Mouse (Mus musculus): ENCODE measurements around the gene A630001G21Rik. TPM values are rescaled to one million over a fixed set of nuclear protein-coding genes. Genes with fewer than 3 reads are reported as not detected.
A peak's percentile ranks its signal among the peaks of the same experiment; 100 is the strongest.

A630001G21Rik gene
- polyA plus RNA-seq, 1 experiment from 2014 or later: 0.97 TPM

DNA sequence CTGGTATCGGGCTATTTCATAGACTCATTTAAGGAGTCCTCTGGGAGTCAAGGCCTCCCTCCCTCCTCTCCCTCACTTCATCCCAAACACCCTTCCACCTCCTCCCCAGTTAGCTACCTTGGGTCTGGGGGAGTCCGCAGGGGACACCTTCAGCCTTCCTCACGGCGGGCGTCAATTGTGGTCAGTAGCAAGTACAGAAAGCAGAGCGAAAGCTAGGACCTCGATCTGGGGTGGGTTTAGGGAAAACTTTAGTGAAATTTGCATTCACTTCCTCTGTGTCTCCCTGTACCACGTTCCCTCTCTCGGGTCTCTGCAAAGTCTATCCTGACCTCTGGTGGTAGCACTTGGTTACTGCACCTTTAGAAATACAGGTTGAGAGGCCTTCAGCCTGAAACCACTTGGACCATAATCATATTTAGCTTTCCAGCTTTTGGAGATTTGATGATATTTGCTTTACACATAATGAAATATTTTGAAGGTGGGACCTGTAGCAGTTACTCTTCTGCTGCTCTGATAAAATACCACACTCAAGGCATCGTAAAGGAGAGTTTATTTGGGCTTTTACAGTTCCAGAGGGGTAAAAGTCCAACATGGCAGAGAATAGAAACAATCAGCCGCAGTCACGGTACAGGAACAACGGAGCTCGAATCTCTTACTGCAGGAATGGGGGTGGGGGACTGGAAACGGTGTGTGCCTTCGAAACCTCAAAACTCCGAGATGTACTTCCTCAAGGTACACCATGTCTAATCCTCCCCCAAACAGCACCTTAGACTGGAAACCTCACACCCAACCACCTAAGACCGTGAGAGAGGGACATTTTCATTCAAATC lies 41.9 kb downstream of the A630001G21Rik start:
- H3K4me2 ChIP-seq (replicated peaks; ENCODE audit: low read depth, low read length): peak overlapping the region; percentile 39
- no peak overlapping the region for H3K9ac ChIP-seq (replicated peaks; ENCODE audit: low read depth, low read length)
- no peak for ATAC-seq (ENCODE audit: insufficient number of reproducible peaks, insufficient read depth, low FRiP score, low read depth)
- H3K27me3 ChIP-seq (ENCODE audit: control insufficient read depth, insufficient read depth, low read length): no peaks in the 10 kb centered on the region
- 37% methylated on average over 18 of the region's 18 CpGs for WGBS
- no peak overlapping the region for H3K4me3 ChIP-seq (ENCODE audit: low read depth, low read length)
- no peak overlapping the region for H3K27ac ChIP-seq (ENCODE audit: low read length)
- no peaks in the 10 kb centered on the region for H3K36me3 ChIP-seq (ENCODE audit: control insufficient read depth, insufficient read depth, low read length)
- no peaks in the 10 kb centered on the region for H3K4me1 ChIP-seq (ENCODE audit: control insufficient read depth, insufficient read depth, low read length)
- no peaks in the 10 kb centered on the region for H3K9me3 ChIP-seq (ENCODE audit: control insufficient read depth, low read depth, low read length)

DNA sequence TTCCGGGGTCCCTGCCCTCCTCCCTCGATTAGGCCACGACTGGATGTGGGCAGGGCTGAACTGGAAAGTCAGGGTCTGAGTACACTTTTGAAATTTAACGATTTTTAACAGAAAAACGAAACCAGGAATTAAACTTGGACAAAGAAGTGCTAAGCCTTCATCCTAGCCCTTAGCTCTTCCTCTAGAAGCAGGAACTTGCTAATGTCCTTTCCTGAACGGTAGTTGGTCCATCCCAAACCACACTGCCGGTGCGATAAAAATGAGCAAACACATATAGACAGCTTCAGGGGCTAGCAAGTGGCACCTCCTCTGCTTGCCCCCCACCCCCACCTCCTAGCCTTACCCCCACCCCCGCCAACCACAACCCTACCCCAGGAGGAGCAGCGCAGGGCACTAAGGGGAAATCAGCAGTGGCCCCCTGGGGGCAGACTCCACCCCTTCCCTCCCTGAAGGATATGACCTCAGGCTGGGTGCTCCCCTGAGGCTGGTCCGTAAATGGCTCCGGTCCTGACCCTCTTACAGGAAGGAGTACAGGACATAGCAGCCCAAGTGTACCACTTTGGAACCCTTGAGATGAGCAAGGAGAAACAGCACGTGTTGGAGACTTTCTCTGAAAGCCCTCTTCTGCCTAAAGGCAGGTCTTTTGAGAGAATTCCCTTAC lies 42.9 kb downstream of the A630001G21Rik start:
- Histone ChIP-seq H3K27me3 (ENCODE audit: control insufficient read depth, insufficient read depth, low read length) (no peaks in the 10 kb centered on the region), H3K36me3 (ENCODE audit: control insufficient read depth, insufficient read depth, low read length) (no peaks in the 10 kb centered on the region), H3K4me3 (ENCODE audit: low read depth, low read length) (no peak overlapping the region), H3K4me1 (ENCODE audit: control insufficient read depth, insufficient read depth, low read length) (no peaks in the 10 kb centered on the region), H3K4me2 (replicated peaks; ENCODE audit: low read depth, low read length) (no peak overlapping the region; the same call in 1 of the 2 replicates), H3K9ac (replicated peaks; ENCODE audit: low read depth, low read length) (no peak overlapping the region), H3K27ac (ENCODE audit: low read length) (no peak overlapping the region), H3K9me3 (ENCODE audit: control insufficient read depth, low read depth, low read length) (no peaks in the 10 kb centered on the region)
- ATAC-seq (ENCODE audit: insufficient number of reproducible peaks, insufficient read depth, low FRiP score, low read depth): no peak
- WGBS: 67% methylated on average over 13 of the region's 13 CpGs

DNA sequence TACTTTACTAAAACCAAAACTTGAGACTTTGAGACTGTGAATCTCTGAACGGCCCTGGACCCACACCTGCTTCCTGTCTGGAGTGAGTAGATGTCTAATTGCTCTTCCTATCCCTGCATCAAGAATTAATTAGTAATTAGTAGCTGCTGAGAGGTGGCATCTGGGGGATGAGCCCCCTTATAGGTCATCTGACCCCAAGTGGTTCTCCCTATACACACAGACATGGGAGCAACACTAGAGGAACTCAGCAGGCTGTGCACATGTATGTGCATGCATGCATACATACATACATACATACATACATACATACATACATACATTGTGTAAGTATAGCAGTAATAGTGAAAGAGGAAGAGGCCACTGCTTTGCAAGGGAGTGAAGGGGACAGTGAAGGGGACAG lies 43.9 kb downstream of the A630001G21Rik start:
- Histone ChIP-seq H3K9ac (replicated peaks; ENCODE audit: low read depth, low read length) (no peak overlapping the region), H3K27ac (ENCODE audit: low read length) (no peak overlapping the region), H3K4me3 (ENCODE audit: low read depth, low read length) (no peak overlapping the region), H3K9me3 (ENCODE audit: control insufficient read depth, low read depth, low read length) (no peaks in the 10 kb centered on the region), H3K36me3 (ENCODE audit: control insufficient read depth, insufficient read depth, low read length) (no peaks in the 10 kb centered on the region), H3K4me2 (replicated peaks; ENCODE audit: low read depth, low read length) (no peak overlapping the region), H3K4me1 (ENCODE audit: control insufficient read depth, insufficient read depth, low read length) (no peaks in the 10 kb centered on the region), H3K27me3 (ENCODE audit: control insufficient read depth, insufficient read depth, low read length) (no peaks in the 10 kb centered on the region)
- no peak for ATAC-seq (ENCODE audit: insufficient number of reproducible peaks, insufficient read depth, low FRiP score, low read depth)
- WGBS: 57% methylated on average over 1 of the region's 1 CpGs

DNA sequence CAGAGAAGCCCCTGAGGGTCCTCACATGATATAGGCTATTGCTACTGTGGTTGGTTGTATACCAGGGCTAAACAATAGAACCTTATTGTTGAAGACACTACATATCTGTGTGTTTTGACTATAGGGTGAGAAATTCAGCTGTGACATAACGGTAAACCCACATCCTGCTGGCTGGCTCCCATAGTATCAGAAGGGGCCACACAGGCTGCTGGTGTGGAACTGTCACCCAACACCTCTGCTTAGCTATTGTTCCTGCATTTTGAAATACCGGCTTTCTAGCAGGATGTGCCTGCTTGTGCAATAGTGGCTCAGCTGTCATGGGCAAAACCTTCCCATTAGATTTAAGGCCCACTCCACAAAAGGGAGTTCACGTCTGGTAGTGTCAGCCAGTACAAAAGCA lies 45.9 kb downstream of the A630001G21Rik start:
- 83% methylated on average over 3 of the region's 3 CpGs for WGBS
- Histone ChIP-seq H3K4me1 (ENCODE audit: control insufficient read depth, insufficient read depth, low read length) (no peaks in the 10 kb centered on the region), H3K4me2 (replicated peaks; ENCODE audit: low read depth, low read length) (no peak overlapping the region), H3K27ac (ENCODE audit: low read length) (no peak overlapping the region), H3K27me3 (ENCODE audit: control insufficient read depth, insufficient read depth, low read length) (no peaks in the 10 kb centered on the region), H3K9ac (replicated peaks; ENCODE audit: low read depth, low read length) (no peak overlapping the region), H3K36me3 (ENCODE audit: control insufficient read depth, insufficient read depth, low read length) (no peaks in the 10 kb centered on the region), H3K4me3 (ENCODE audit: low read depth, low read length) (no peak overlapping the region), H3K9me3 (ENCODE audit: control insufficient read depth, low read depth, low read length) (no peaks in the 10 kb centered on the region)
- ATAC-seq (ENCODE audit: insufficient number of reproducible peaks, insufficient read depth, low FRiP score, low read depth): no peak

DNA sequence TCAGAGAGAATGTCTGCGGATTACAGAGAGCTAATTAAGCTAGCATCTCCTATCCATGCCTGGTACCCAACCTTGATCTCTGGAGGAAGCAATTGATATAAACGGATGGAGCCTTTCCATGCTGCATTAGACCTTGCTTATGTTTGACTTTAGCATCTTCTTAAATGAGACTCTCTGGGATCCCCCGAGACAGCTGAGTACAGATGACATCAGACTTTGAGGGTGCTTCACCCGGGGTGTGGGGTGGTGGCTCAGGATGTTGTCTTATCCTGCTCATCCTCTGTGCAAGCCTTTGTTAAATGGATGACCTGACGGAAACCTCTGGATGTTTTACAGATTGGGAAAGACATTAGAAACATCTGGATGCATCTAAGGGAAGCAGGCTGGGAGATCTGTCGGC lies 48.0 kb downstream of the A630001G21Rik start:
- WGBS: 75% methylated on average over 6 of the region's 6 CpGs
- Histone ChIP-seq H3K4me3 (ENCODE audit: low read depth, low read length) (no peak overlapping the region), H3K9me3 (ENCODE audit: control insufficient read depth, low read depth, low read length) (no peaks in the 10 kb centered on the region), H3K4me1 (ENCODE audit: control insufficient read depth, insufficient read depth, low read length) (no peaks in the 10 kb centered on the region), H3K27me3 (ENCODE audit: control insufficient read depth, insufficient read depth, low read length) (no peaks in the 10 kb centered on the region), H3K4me2 (replicated peaks; ENCODE audit: low read depth, low read length) (no peak overlapping the region), H3K27ac (ENCODE audit: low read length) (no peak overlapping the region), H3K9ac (replicated peaks; ENCODE audit: low read depth, low read length) (no peak overlapping the region), H3K36me3 (ENCODE audit: control insufficient read depth, insufficient read depth, low read length) (no peaks in the 10 kb centered on the region)
- no peak for ATAC-seq (ENCODE audit: insufficient number of reproducible peaks, insufficient read depth, low FRiP score, low read depth)

DNA sequence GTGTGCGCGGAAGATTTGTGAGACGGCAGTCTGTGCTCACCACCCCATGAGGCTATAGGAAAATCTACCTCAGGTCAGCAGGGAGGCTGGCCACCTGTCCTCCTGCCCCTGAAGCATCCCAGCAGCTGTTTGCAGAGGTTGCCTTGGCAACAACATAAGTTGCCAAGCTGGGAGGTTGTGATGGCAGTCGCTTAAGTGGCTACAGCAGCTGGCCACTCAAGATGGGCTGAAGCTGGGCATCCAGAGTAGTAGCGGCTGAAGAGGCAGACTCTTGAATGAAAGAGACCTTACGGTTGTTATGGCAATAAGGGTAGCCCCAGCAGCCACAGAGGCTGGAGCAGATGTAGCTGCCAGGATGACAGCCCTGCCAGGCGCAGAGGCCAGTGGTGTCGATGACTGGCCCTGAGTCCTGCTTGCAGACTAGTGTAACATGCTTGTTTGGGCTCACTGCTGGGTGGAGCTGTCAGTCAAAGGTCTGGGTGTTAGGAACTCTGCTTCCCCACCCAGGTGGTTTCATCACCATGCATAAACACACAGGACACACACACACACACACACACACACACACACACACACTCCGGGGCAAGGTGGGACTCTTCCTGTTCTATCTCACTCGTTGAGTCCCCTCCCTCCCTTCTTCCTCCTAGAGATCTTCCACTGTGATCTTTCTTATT lies 58.1 kb downstream of the A630001G21Rik start:
- H3K9ac ChIP-seq (replicated peaks; ENCODE audit: low read depth, low read length): no peak overlapping the region
- no peak overlapping the region for H3K4me3 ChIP-seq (ENCODE audit: low read depth, low read length)
- no peak for ATAC-seq (ENCODE audit: insufficient number of reproducible peaks, insufficient read depth, low FRiP score, low read depth)
- H3K36me3 ChIP-seq (ENCODE audit: control insufficient read depth, insufficient read depth, low read length): no peaks in the 10 kb centered on the region
- no peaks in the 10 kb centered on the region for H3K9me3 ChIP-seq (ENCODE audit: control insufficient read depth, low read depth, low read length)
- no peaks in the 10 kb centered on the region for H3K4me1 ChIP-seq (ENCODE audit: control insufficient read depth, insufficient read depth, low read length)
- 66% methylated on average over 10 of the region's 10 CpGs for WGBS
- H3K27ac ChIP-seq (ENCODE audit: low read length): no peak overlapping the region
- no peaks in the 10 kb centered on the region for H3K27me3 ChIP-seq (ENCODE audit: control insufficient read depth, insufficient read depth, low read length)
- no peak overlapping the region for H3K4me2 ChIP-seq (replicated peaks; ENCODE audit: low read depth, low read length)

DNA sequence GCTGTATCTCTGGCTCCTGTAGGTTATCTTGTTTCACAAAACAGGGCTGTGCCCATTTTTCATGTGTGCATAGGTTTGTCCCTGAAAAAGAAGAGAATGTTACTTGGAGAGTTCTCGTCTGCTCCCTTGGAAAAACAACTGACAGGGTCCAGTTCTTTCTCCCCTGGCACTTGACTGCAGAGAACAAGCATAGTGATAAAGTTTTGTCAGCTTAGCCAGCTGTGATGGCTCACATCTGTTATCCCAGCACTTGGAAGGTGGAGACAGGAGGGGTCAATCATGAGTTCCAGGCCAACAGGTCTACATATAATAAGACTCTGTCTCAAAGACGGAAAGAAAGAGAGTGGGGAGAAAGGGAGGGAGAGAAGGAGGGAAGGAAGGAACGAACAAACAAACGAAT lies 59.4 kb downstream of the A630001G21Rik start:
- WGBS: 57% methylated on average over 4 of the region's 4 CpGs
- ATAC-seq (ENCODE audit: insufficient number of reproducible peaks, insufficient read depth, low FRiP score, low read depth): no peak

DNA sequence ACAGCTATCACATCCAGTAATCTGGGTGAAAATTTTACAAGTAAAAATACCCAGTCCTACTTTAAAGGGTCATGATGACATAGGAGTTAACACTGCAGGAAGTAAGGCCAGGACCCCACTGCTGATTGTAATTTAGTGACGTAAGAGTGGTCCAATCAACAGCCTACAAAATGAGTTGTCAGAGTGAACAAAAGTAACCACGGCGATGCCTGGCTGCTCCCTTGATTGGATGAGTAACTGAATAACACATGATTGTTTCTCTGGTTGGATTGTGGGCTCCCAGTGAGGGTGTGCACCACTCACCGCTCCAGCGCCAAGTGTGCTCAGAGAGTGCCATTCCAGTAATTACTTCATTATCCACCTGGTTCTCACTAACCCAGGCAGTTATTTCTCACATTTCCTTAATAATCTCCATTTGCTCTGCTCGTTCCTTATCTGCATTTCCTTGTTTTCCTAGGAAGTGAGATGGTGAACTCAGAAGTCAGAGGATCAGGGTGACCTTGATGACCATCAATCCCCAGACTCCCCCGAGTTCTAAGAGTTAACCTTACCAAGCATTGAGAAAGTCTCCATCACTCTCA lies 61.9 kb downstream of the A630001G21Rik start:
- 74% methylated on average over 7 of the region's 7 CpGs for WGBS
- no peaks in the 10 kb centered on the region for H3K9me3 ChIP-seq (ENCODE audit: control insufficient read depth, low read depth, low read length)

More for the DNA sequence above, 59.4 kb downstream of the A630001G21Rik start:
- Histone ChIP-seq H3K36me3 (ENCODE audit: control insufficient read depth, insufficient read depth, low read length) (no peaks in the 10 kb centered on the region), H3K4me2 (replicated peaks; ENCODE audit: low read depth, low read length) (no peak overlapping the region), H3K27ac (ENCODE audit: low read length) (no peak overlapping the region), H3K9me3 (ENCODE audit: control insufficient read depth, low read depth, low read length) (no peaks in the 10 kb centered on the region), H3K4me1 (ENCODE audit: control insufficient read depth, insufficient read depth, low read length) (no peaks in the 10 kb centered on the region), H3K4me3 (ENCODE audit: low read depth, low read length) (no peak overlapping the region), H3K9ac (replicated peaks; ENCODE audit: low read depth, low read length) (no peak overlapping the region), H3K27me3 (ENCODE audit: control insufficient read depth, insufficient read depth, low read length) (no peaks in the 10 kb centered on the region)

More for the DNA sequence above, 61.9 kb downstream of the A630001G21Rik start:
- no peak overlapping the region for H3K9ac ChIP-seq (replicated peaks; ENCODE audit: low read depth, low read length)
- no peaks in the 10 kb centered on the region for H3K27me3 ChIP-seq (ENCODE audit: control insufficient read depth, insufficient read depth, low read length)
- H3K27ac ChIP-seq (ENCODE audit: low read length): no peak overlapping the region
- H3K4me3 ChIP-seq (ENCODE audit: low read depth, low read length): no peak overlapping the region
- H3K4me2 ChIP-seq (replicated peaks; ENCODE audit: low read depth, low read length): no peak overlapping the region
- H3K4me1 ChIP-seq (ENCODE audit: control insufficient read depth, insufficient read depth, low read length): no peaks in the 10 kb centered on the region
- ATAC-seq (ENCODE audit: insufficient number of reproducible peaks, insufficient read depth, low FRiP score, low read depth): no peak
- H3K36me3 ChIP-seq (ENCODE audit: control insufficient read depth, insufficient read depth, low read length): no peaks in the 10 kb centered on the region
